Mouse (Mus musculus): ENCODE data around the gene Rabep1. TPM values are rescaled to one million over a fixed set of nuclear protein-coding genes. Genes with fewer than 3 reads are reported as not detected.

Rabep1 gene
- polyA plus RNA-seq, 1 experiment, result 11.9 TPM

- H3K27me3 ChIP-seq (ENCODE audit: control insufficient read depth, insufficient read depth, insufficient read length), result no peaks in the 10 kb centered on the region
- no peaks in the 10 kb centered on the region for H3K79me3 ChIP-seq (ENCODE audit: low read depth)
- no peak overlapping the region for H3ac ChIP-seq (ENCODE audit: control insufficient read depth, insufficient read length, low read depth)
- H3K79me2 ChIP-seq (ENCODE audit: control insufficient read depth, insufficient read depth), result no peaks in the 10 kb centered on the region
- no peak overlapping the region for H3K4me3 ChIP-seq (ENCODE audit: insufficient read depth, poor library complexity, severe bottlenecking)
- H3K36me3 ChIP-seq (ENCODE audit: control insufficient read depth, insufficient read depth), result no peaks in the 10 kb centered on the region
- TF ChIP-seq MYOD1 (IDR thresholded peaks at IDR 0.05; ENCODE audit: control insufficient read depth, insufficient read length, low read depth) (no peak), USF1 (IDR thresholded peaks at IDR 0.05; ENCODE audit: low read depth) (no peak), CTCF (IDR thresholded peaks at IDR 0.05; ENCODE audit: control insufficient read depth, insufficient read depth, insufficient read length) (no peak), FOSL1 (IDR thresholded peaks at IDR 0.05; ENCODE audit: insufficient read depth, low read length, poor library complexity, severe bottlenecking) (no peak), CEBPB (IDR thresholded peaks at IDR 0.05; ENCODE audit: low read depth) (no peak), MYOG (IDR thresholded peaks at IDR 0.05; ENCODE audit: control insufficient read depth, extremely low read depth, insufficient read length) (no peak)
Observed at GRCm38 (mm10) chr11:70811041-70811440, 33.5 kb upstream of the Rabep1 start.

- Histone ChIP-seq H3K27me3 (ENCODE audit: control insufficient read depth, insufficient read depth, insufficient read length) (no peaks in the 10 kb centered on the region), H3K36me3 (ENCODE audit: control insufficient read depth, insufficient read depth) (no peaks in the 10 kb centered on the region), H3K79me2 (ENCODE audit: control insufficient read depth, insufficient read depth) (no peaks in the 10 kb centered on the region)
Observed at GRCm38 (mm10) chr11:70811471-70812240, 32.9 kb upstream of the Rabep1 start.

GRCm38 (mm10) chr11:70812365-70812764, 32.2 kb upstream of the Rabep1 start, which contains the start of gene Scimp:
Scimp (minus strand) TSS chr11:70812586.
- Histone ChIP-seq H3K4me3 (ENCODE audit: insufficient read depth, poor library complexity, severe bottlenecking) (no peak within 1 kb of the TSS), H3K27me3 (ENCODE audit: control insufficient read depth, insufficient read depth, insufficient read length) (no peaks in the 10 kb centered on the region), H3K36me3 (ENCODE audit: control insufficient read depth, insufficient read depth) (no peaks in the 10 kb centered on the region), H3K79me3 (ENCODE audit: low read depth) (no peaks in the 10 kb centered on the region), H3ac (ENCODE audit: control insufficient read depth, insufficient read length, low read depth) (no peak within 1 kb of the TSS), H3K79me2 (ENCODE audit: control insufficient read depth, insufficient read depth) (no peaks in the 10 kb centered on the region)
- TF ChIP-seq FOSL1 (IDR thresholded peaks at IDR 0.05; ENCODE audit: insufficient read depth, low read length, poor library complexity, severe bottlenecking) (no peak), USF1 (IDR thresholded peaks at IDR 0.05; ENCODE audit: low read depth) (no peak), MYOD1 (IDR thresholded peaks at IDR 0.05; ENCODE audit: control insufficient read depth, insufficient read length, low read depth) (no peak), CEBPB (IDR thresholded peaks at IDR 0.05; ENCODE audit: low read depth) (no peak), MAX (IDR thresholded peaks at IDR 0.05) (no peak), MYOG (IDR thresholded peaks at IDR 0.05; ENCODE audit: control insufficient read depth, extremely low read depth, insufficient read length) (no peak), CTCF (IDR thresholded peaks at IDR 0.05; ENCODE audit: control insufficient read depth, insufficient read depth, insufficient read length) (no peak)

More at GRCm38 (mm10) chr11:70811471-70812240, 32.9 kb upstream of the Rabep1 start:
- no peak overlapping the region for H3K4me3 ChIP-seq (ENCODE audit: insufficient read depth, poor library complexity, severe bottlenecking)
- H3K79me3 ChIP-seq (ENCODE audit: low read depth), result no peaks in the 10 kb centered on the region
- TF ChIP-seq USF1 (IDR thresholded peaks at IDR 0.05; ENCODE audit: low read depth), result no peak
- TF ChIP-seq CTCF (IDR thresholded peaks at IDR 0.05; ENCODE audit: control insufficient read depth, insufficient read depth, insufficient read length), result no peak
- TF ChIP-seq MYOD1 (IDR thresholded peaks at IDR 0.05; ENCODE audit: control insufficient read depth, insufficient read length, low read depth), result no peak
- TF ChIP-seq MYOG (IDR thresholded peaks at IDR 0.05; ENCODE audit: control insufficient read depth, extremely low read depth, insufficient read length), result no peak
- no peak for TF ChIP-seq MAX (IDR thresholded peaks at IDR 0.05)
- TF ChIP-seq CEBPB (IDR thresholded peaks at IDR 0.05; ENCODE audit: low read depth), result no peak
- TF ChIP-seq FOSL1 (IDR thresholded peaks at IDR 0.05; ENCODE audit: insufficient read depth, low read length, poor library complexity, severe bottlenecking), result no peak
- H3ac ChIP-seq (ENCODE audit: control insufficient read depth, insufficient read length, low read depth), result no peak overlapping the region

GRCm38 (mm10) chr11:70815071-70815470, 29.5 kb upstream of the Rabep1 start:
- TF ChIP-seq FOSL1 (IDR thresholded peaks at IDR 0.05; ENCODE audit: insufficient read depth, low read length, poor library complexity, severe bottlenecking) (no peak), MYOD1 (IDR thresholded peaks at IDR 0.05; ENCODE audit: control insufficient read depth, insufficient read length, low read depth) (no peak), MAX (IDR thresholded peaks at IDR 0.05) (no peak), MYOG (IDR thresholded peaks at IDR 0.05; ENCODE audit: control insufficient read depth, extremely low read depth, insufficient read length) (no peak), CEBPB (IDR thresholded peaks at IDR 0.05; ENCODE audit: low read depth) (no peak), CTCF (IDR thresholded peaks at IDR 0.05; ENCODE audit: control insufficient read depth, insufficient read depth, insufficient read length) (no peak), USF1 (IDR thresholded peaks at IDR 0.05; ENCODE audit: low read depth) (no peak)
- Histone ChIP-seq H3ac (ENCODE audit: control insufficient read depth, insufficient read length, low read depth) (no peak overlapping the region), H3K79me2 (ENCODE audit: control insufficient read depth, insufficient read depth) (no peaks in the 10 kb centered on the region)

GRCm38 (mm10) chr11:70815498-70816078, 29.0 kb upstream of the Rabep1 start:
- H3K27me3 ChIP-seq (ENCODE audit: control insufficient read depth, insufficient read depth, insufficient read length), result no peaks in the 10 kb centered on the region
- H3K79me2 ChIP-seq (ENCODE audit: control insufficient read depth, insufficient read depth), result no peaks in the 10 kb centered on the region
- no peaks in the 10 kb centered on the region for H3K79me3 ChIP-seq (ENCODE audit: low read depth)
- no peak overlapping the region for H3ac ChIP-seq (ENCODE audit: control insufficient read depth, insufficient read length, low read depth)
- H3K36me3 ChIP-seq (ENCODE audit: control insufficient read depth, insufficient read depth), result no peaks in the 10 kb centered on the region
- peak; percentile 9 for TF ChIP-seq CTCF (IDR thresholded peaks at IDR 0.05; ENCODE audit: control insufficient read depth, insufficient read depth, insufficient read length)
- no peak for TF ChIP-seq MYOG (IDR thresholded peaks at IDR 0.05; ENCODE audit: control insufficient read depth, extremely low read depth, insufficient read length)
- TF ChIP-seq FOSL1 (IDR thresholded peaks at IDR 0.05; ENCODE audit: insufficient read depth, low read length, poor library complexity, severe bottlenecking), result no peak
- no peak for TF ChIP-seq USF1 (IDR thresholded peaks at IDR 0.05; ENCODE audit: low read depth)
- H3K4me3 ChIP-seq (ENCODE audit: insufficient read depth, poor library complexity, severe bottlenecking), result no peak overlapping the region

More at GRCm38 (mm10) chr11:70815071-70815470, 29.5 kb upstream of the Rabep1 start:
- no peaks in the 10 kb centered on the region for H3K79me3 ChIP-seq (ENCODE audit: low read depth)
- no peaks in the 10 kb centered on the region for H3K36me3 ChIP-seq (ENCODE audit: control insufficient read depth, insufficient read depth)
- H3K27me3 ChIP-seq (ENCODE audit: control insufficient read depth, insufficient read depth, insufficient read length), result no peaks in the 10 kb centered on the region
- H3K4me3 ChIP-seq (ENCODE audit: insufficient read depth, poor library complexity, severe bottlenecking), result no peak overlapping the region
